Mouse (Mus musculus) neural tube, embryonic 10.5 days (tissue): ENCODE data around the gene Spop.
A peak's percentile ranks its signal among the peaks of the same experiment; 100 is the strongest.

Source experiments
- DNase-seq: peaks from one replicate; pipeline ENCODE4 v3.0.0-alpha.2; 2017; ENCODE audit warnings: low spot score; ENCODE audit errors: extremely low spot score

The Spop gene

DNA sequence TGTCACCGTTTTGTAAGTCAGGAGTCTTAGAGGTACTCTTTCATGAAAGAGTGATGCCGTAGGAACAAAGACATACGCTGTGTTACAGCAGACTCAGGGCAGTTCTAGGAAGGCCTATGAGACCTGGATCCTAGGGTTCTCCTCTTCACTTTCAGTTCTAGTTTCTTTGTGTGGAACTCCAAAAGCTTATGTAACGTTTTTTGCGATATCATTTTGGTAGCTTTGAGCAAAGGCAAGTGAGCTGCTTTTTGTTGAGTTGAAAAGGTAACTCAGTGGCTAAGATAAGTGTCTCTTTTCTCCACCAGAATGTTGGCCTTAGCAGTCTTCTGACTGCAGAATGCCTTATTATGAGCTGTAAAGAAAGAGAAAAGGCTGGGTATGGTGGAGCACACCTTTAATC is 3.5 kb downstream of the Spop start:
- no peak for DNase-seq

DNA sequence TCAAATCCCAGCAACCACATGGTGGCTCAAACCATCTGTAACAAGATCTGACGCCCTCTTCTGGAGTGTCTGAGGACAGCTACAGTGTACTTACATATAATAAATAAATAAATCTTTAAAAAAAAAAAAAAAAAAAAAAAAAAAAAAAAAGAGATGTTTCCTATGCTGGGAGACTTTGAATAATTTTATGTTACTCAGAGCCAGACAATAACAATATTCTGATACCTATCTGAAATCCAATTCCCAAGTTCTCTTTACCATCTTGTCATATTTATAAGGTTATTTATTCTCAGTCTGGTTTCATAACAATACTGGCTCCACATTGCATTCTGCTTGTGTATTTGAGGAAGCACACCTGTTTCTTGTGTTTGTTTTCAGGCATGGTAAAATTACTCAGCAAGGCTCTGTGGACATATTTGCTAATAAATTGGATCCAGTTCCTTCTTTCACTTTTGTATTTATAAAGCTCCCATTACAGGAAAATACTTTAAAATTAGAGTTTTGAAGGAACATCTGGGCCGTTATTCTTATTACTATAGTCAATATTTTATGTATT is 7.1 kb downstream of the Spop start:
- DNase-seq = no peak

- DNase-seq = no peak
Measured at GRCm38 (mm10) chr11:95423505-95423904, 9.6 kb downstream of the Spop start.

DNA sequence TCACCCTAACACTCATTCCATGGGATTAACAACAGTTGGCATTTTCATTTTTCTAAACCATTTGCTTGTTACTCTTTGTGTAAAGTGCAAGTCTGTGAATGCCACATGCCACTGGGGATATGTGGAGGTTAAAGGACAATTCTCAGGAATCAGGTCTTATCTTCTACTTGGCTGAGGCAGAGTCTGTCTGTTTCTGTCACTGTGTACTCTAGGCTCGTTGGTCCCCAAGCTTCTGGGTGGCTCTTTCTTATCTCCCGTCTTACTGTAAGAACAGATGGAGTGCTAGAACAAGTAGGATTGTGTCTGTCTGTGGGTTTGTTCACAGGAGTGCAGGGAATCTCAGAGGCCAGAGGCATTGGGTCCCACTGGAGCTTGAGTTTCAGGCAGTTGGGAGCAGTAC is 17.5 kb downstream of the Spop start:
- no peak for DNase-seq

DNA sequence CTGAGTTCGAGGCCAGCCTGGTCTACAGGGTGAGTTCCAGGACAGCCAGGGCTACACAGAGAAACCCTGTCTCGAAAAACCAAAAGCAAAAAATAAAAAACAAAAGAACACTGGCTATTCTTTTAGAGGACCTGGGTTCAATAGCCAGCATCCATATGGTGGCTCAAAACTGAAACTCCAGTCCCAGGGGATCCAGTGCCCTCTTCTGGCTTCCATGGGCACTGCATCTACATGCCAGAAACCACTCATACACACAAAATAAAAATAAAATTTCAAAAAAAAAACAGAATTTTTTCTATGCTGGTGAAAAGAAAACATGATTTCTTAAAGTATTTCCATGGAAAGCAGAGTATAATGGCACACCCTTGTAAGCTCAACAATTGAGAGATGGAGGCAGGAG is 18.3 kb downstream of the Spop start:
- DNase-seq = peak; percentile 34

- DNase-seq = no peak
Measured at GRCm38 (mm10) chr11:95445371-95445770, 31.5 kb downstream of the Spop start.

- no peak for DNase-seq
Measured at GRCm38 (mm10) chr11:95446580-95447305, 32.9 kb downstream of the Spop start.

DNA sequence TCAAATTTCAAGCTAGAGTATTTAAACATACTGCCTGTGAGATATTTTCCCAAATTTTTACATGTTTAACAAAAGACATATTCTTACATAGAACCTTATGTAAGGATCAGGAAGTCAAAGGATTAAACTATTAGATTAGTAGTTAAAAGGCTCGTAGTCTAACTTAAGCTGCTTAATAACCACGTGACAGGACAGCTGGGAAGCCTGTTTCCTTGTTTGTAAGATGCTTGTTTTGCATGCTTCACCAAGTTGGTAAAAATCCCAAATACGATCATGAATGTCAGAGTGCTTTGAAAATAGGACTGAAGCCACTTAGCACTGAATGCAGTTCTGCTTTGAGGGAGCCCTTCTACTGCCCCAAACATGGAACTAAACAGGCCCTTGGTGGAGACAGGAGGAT is 34.5 kb downstream of the Spop start:
- DNase-seq = no peak

DNA sequence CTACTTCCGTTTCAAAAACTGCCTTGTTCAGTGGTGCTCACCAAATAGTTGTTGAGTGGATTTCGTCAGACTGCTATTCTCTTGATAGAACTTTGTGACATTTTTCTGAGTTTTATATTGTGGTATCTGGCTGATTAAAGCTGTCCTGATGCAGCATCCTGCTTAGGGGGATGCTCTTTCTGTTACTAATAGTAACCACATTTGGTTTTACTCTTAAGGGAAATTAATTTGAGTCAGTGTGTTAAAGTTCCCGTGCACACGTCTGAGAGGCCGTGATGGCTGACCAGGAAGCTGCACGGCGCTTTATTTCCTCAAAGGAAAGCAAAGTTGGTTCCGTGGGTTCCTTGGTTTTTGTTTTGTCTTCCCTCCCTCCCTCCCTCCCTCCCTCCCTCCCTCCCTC is 41.5 kb downstream of the Spop start:
- no peak for DNase-seq

DNA sequence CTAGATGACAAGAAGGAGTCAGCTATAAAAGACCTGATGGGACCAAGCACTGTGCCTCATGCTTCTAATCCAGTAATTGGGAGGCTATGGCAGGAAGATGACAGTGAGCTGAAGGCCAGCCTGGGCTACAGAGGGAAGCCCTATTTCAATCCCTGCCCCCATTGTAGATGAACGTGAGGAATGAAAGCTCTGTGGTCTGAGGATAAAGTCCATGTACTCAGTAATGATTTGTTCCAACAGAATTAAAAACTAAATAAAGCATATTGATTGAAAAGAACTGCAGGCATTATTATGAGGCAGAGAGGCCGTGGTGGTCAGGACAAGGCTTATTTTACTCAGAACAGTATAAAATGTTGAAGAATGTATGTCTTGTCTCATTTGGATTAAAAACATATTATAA is 47.0 kb downstream of the Spop start:
- no peak for DNase-seq

DNA sequence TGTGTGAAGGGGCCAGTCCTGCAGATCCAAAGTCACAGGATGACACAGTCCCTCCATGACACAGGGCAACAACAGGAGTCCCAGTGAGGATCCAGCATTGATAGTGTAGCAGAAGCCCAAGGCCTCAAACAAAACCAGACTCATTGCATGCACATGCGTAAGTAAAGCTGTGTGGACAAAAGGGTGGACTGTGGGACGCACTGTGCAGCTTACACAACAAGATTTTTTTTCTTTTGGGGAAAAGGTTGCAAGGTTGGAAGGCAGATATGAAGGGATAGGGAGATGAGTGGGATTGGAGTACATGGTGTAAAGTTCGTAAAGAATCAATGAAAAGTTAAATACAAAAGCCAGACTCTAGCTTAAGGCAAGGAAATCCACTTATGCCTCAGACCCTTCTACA is 48.3 kb downstream of the Spop start:
- DNase-seq = no peak

DNA sequence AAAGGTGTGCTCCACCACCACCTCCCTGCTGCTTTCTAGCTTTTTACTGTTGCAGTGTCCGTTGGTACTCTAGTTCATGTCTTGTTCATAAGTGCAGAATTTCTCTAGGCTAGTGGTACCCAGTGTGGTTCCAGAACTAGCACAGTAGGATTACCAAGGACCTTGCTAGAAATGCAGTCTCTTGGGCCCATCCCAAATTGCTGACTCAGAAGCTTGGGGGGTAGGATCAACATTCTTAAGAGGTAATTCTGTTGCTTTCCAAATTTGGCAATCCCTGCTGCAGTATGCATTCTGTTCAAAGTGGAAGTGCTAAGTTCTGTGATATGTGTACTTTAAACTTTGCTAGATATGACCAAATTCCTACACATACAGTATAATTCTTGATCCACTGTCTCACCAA is 53.9 kb downstream of the Spop start:
- DNase-seq = no peak

DNA sequence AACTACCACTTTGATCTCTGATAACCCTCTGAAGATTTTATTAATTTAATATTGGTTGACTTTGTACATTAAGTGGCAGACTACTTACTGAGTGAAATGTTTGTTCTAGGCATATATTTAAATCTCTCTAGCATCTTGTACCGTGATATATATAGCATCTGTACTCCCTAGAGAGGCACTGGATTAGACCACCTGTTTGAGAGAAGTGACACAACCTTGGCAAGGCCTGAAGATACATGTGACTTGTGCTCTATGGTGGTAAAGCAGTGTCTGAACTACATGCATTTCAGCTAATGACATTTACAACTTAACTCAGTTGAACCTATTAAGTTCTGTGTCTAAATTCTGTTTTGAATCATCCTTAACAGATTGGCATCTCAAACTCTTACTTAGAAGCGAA is 59.1 kb downstream of the Spop start:
- DNase-seq = no peak

DNA sequence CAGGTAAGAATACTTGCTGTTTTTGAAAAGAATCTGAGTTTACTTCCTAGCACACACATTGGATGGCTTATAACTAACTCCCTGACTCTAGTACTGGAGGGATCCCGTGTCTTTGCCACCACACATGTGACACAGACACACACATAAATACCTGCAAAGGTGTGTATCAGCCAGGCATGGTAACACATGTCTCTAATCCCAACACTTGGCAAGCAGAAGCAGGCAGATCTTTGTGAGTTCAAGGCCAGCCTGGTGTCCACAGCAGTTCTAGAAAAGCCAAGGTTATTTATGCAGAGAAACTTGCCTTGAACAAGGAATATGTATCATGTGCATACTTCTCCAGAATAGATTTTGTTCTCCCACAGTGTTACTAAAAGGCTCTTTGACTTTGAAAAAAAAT is 59.6 kb downstream of the Spop start:
- DNase-seq = no peak

GRCm38 (mm10) chr11:95476323-95476722 is 62.4 kb downstream of the Spop start:
- no peak for DNase-seq

DNA sequence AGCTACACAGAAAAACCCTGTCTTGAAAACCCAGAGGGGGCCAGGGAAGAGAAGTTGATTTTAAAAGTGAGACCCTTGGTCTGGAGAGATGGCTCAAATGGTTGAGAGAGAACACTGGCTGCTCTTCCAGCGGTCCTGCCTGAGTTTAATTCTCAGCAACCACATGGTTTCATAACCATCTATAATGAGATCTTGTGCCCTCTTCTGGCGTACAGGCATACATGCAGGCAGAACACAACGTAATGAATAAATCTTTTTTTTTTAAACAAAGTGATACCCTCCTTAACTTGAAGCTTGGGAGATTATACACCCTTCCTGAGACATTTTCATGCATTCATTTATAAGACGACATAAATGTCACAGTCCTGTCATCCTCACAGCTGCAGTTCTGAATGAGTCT is 65.6 kb downstream of the Spop start:
- DNase-seq = no peak

- DNase-seq = no peak
Measured at GRCm38 (mm10) chr11:95480662-95481061, 66.8 kb downstream of the Spop start.

- no peak for DNase-seq
Measured at GRCm38 (mm10) chr11:95485634-95486033, 71.8 kb downstream of the Spop start.

DNA sequence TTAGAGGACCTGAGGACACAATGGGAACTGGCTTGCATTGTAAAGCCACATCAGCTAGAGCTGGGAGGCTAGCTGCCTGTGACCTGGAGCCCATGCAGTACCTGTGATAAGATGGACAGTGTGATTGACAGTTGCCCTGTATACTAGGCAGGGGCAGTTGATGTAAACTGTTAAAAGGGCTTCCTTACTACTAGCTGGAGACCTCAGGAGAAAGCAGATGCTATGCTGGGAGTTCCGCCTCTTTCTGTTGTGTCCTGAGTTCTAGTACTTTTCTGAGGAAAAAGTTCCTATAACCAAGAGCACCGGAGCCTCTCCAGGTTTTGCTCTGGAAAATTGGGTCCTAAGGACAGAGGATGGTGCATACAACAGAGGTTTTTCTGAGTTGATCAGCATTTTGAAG is 73.4 kb downstream of the Spop start:
- DNase-seq = no peak

- no peak for DNase-seq
Measured at GRCm38 (mm10) chr11:95490104-95490503, 76.2 kb downstream of the Spop start.

GRCm38 (mm10) chr11:95492256-95492655 is 78.4 kb downstream of the Spop start:
- no peak for DNase-seq

GRCm38 (mm10) chr11:95493010-95493409 is 79.1 kb downstream of the Spop start:
- no peak for DNase-seq

GRCm38 (mm10) chr11:95493950-95494349 is 80.1 kb downstream of the Spop start:
- no peak for DNase-seq

DNA sequence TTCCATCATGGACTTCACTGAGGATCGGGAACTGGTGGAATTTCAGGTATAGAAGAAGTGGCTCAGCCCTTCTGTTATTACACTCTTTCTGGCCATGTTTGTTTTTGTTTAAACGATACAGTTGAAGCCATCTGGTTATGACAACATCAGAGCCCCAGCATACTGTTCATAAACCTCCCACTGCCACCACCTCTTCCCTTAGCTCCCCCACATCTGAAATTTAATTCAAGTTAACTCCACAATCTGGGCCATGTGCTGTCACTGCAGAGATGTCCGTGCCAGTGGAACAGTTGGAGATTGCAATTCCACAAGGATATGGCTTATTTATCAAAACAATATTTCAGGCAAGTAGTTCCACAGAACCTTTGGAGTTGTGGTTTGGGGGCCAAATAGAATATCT is 80.5 kb downstream of the Spop start:
- DNase-seq = no peak
